Mouse (Mus musculus): ENCODE results near the gene Slc8a2.

The Slc8a2 gene

GRCm38 (mm10) chr7:16125829-16126228 lies 3.8 kb upstream of the Slc8a2 start:
- DNase-seq (ENCODE audit: low read depth) = no peak

GRCm38 (mm10) chr7:16128344-16128743 lies 1.3 kb upstream of the Slc8a2 start:
- DNase-seq (ENCODE audit: low read depth) = no peak

- no peak for DNase-seq (ENCODE audit: low read depth)
Measured at GRCm38 (mm10) chr7:16128899-16129298, 727 bp upstream of the Slc8a2 start.

- no peak for DNase-seq (ENCODE audit: low read depth)
Measured at GRCm38 (mm10) chr7:16129846-16130691, 443 bp downstream of the Slc8a2 start.

- DNase-seq (ENCODE audit: low read depth) = no peak
Measured at GRCm38 (mm10) chr7:16130956-16131634, 1.5 kb downstream of the Slc8a2 start.

GRCm38 (mm10) chr7:16132161-16132581 lies 2.5 kb downstream of the Slc8a2 start:
- no peak for DNase-seq (ENCODE audit: low read depth)

- DNase-seq (ENCODE audit: low read depth) = no peak
Measured at GRCm38 (mm10) chr7:16132926-16133325, 3.3 kb downstream of the Slc8a2 start.

- no peak for DNase-seq (ENCODE audit: low read depth)
Measured at GRCm38 (mm10) chr7:16133691-16134090, 4.1 kb downstream of the Slc8a2 start.

GRCm38 (mm10) chr7:16134951-16135392 lies 5.3 kb downstream of the Slc8a2 start:
- DNase-seq (ENCODE audit: low read depth) = no peak

- DNase-seq (ENCODE audit: low read depth) = no peak
Measured at GRCm38 (mm10) chr7:16146489-16147410, 17.1 kb downstream of the Slc8a2 start.

- DNase-seq (ENCODE audit: low read depth) = peak; percentile 46
Measured at GRCm38 (mm10) chr7:16147643-16148042, 18.0 kb downstream of the Slc8a2 start.

GRCm38 (mm10) chr7:16149241-16149640 lies 19.6 kb downstream of the Slc8a2 start:
- DNase-seq (ENCODE audit: low read depth) = no peak

- no peak for DNase-seq (ENCODE audit: low read depth)
Measured at GRCm38 (mm10) chr7:16150191-16151145, 20.8 kb downstream of the Slc8a2 start.

GRCm38 (mm10) chr7:16153522-16153921 lies 23.9 kb downstream of the Slc8a2 start:
- DNase-seq (ENCODE audit: low read depth) = peak; percentile 28

GRCm38 (mm10) chr7:16155132-16155872 lies 25.7 kb downstream of the Slc8a2 start:
- no peak for DNase-seq (ENCODE audit: low read depth)

GRCm38 (mm10) chr7:16156105-16156714 lies 26.6 kb downstream of the Slc8a2 start:
- no peak for DNase-seq (ENCODE audit: low read depth)

- DNase-seq (ENCODE audit: low read depth) = no peak
Measured at GRCm38 (mm10) chr7:16158735-16159134, 29.1 kb downstream of the Slc8a2 start.

- peak; percentile 17 for DNase-seq (ENCODE audit: low read depth)
Measured at GRCm38 (mm10) chr7:16160702-16161101, 31.1 kb downstream of the Slc8a2 start.

GRCm38 (mm10) chr7:16161302-16161701 lies 31.7 kb downstream of the Slc8a2 start:
- no peak for DNase-seq (ENCODE audit: low read depth)

GRCm38 (mm10) chr7:16162036-16162435 lies 32.4 kb downstream of the Slc8a2 start:
- no peak for DNase-seq (ENCODE audit: low read depth)
